Mouse (Mus musculus) retina, postnatal 7 days (tissue): ENCODE results near the gene Cmss1.
"Not testable (repeated sequence)": the region's sequence is repeated elsewhere in the genome, so short reads cannot be mapped to it uniquely, and the experiment has no call there.

ENCODE experiments used
- DNase-seq: peaks from one replicate; pipeline ENCODE4 v3.0.0-alpha.2; 2012; ENCODE audit warnings: low read depth, low spot score

Cmss1 gene

DNA sequence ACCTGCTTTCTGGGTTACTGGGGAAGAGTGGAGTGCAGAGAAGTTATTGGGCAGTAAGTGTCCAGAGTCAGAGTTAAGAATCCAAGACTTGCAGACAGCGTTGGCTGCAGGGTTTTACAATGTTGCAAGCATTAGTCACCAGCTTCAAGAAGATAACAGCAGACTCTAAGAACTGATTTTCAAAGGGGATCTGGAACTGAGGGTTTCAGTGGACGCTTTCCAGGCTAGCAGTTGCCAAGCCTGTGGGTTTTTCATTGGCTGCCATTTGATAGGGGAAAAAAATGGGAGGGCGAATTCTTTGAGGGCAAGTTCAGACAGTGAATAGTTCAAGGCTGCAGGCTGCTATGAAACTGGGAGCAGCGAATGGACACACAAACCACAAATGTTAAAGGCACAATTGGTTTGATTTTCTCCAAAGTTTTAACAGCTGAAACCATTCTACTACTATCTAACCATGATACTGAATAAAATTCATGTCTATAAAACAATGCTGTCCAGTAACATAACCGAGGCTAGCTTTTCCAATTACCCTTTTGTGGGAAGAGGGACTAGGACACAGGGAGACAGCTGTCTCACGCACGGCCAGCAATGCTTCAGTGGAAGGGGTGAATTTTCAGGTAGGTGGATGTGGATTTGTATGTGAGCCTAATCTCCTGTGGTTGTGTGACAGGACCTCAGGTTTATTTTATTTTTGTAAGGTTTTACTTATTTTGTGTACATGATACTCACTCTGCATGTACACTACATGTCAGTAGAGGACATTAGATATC, 179.0 kb downstream of the Cmss1 start:
- no peak for DNase-seq

DNA sequence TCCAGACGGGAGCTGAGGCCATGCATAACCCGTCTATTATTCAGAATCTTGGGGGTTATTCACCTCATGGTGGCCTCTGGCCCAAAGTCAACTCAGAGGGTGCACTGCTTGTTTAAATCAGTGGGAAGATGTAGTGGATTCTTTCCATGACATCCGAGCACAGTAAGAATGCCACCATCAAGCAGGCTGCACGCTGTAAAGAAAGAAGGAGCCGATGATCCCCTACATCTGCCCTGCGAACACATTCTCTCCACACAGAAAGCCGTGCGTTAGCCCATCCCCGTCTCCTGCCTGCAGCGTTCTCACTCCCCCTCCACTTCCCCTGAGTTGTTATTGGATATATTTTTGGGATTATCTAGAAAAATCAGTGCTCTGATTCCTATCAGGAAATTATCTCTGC, 180.0 kb downstream of the Cmss1 start:
- DNase-seq, result no peak

DNA sequence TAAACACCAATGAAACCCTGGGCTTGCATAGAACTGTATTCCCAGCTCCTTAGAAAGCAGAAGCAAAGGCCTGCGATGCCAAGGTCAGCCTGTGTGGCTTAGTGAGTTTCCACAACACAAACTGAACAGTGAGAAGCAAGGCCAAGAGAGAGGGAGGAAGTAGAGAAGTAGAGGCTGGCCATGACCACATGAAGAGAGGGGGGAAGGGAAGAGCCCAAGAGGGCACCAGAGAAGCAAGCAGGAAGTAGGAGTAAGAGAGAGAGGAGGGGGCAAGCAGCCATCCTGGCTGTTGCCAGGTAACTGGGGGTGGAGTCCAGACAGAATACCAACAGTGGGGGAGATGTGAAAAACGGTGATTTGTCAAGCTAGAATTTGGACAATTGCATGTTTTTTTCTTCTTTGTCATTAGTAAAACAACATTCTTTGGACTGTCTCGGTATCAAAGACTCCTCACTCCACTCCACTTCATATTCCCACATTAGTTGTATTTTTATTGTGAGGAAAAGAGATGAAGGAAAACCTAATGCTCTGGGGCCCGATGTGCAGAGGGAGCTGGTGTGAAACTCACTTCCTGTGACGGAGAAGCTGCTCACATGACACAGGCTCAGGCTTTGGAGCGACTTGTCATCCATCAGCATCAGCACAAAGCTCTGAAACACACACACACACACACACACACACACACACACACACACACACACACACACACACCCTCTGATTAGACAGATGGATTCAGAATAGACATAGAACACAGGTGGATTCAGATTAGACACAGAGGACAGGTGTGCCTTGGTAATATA, 183.5 kb downstream of the Cmss1 start:
- DNase-seq, result no peak

DNA sequence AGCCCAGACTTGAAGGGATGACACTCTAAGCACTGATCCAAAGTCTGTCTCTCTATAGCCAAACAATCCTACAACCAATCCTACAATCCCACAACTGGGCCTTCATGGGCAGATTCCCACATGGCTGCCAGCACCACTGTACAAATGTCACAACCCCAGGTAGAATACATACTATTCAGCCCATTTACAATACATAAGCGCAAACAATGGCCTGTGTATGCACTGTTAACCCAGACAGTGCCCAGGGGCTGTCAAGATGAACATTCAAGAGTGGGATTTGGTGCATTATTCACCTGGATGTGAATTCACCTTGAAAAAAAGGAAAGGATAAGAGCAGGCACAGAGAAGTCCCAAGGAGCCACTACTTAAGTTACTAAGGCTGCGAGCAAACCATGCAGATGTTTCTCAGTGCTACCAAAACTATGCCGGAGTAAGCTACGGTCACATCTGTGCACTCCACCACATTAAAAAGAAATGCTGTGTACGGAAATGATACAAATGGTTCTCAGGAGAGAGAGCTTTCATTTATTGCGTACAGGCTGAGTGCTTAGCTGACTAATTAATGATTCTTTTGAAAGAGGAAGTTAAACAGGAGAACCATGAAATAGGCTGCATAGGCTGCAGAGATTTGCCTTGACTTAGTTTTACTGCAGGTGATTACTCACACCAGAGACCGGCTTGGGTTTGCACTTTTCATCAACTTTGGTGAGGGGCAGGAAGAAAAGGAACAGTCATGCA, 184.8 kb downstream of the Cmss1 start:
- DNase-seq, result no peak

DNA sequence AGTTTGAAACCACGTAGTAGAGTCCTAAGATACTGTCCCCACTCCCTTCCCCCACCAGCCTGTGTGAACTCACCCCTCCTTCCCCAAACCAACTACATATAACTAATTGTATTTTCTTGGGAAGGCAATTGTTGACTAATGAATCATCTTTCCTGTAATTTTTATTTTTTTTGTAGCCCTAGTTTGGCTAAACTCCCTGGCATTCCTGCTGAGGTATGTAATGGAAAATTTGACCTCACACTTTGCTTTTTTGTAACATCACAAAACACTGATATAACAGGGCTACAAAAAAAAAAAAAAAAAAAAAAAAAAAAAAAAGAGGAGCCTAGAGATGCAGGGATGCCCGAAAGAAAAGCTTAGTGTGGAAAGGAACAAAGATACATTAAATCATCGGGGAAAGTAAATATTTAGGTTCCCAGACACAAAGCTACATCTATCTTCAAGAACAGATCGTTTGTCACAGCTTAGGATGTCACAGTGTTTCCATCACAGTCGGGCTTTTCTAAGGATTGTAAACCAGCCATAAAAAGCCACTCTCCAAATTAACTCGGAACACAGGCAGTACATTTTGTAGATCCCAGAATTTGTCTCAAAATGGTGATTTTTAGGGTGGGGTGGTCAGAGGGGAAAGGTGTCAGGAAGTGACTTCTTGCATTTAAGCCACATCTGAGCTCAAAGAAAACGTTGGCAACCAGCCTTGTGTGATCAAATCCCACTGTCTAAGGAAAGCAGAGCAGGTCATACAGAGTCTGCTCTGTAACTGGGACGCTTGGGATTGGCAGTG, 185.7 kb downstream of the Cmss1 start:
- DNase-seq, result no peak

DNA sequence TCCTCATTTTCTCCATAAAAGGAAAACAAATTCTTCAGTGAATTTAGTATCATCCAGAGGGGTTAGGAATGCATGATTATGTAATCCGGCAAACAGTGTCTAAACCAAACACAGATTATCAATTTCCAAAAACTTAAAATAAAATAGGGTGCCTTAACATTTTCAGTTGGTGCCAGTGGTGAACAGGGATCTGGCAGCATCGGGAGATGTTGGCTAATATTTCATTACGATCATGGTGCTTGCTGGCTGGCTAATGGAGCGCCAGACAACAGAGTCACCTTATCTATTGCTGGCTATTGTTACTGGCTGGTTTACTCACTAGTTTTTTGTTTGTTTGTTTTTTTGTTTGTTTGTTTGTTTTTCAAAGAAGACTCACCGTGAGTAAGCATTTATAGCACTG, 186.8 kb downstream of the Cmss1 start:
- no peak for DNase-seq

DNA sequence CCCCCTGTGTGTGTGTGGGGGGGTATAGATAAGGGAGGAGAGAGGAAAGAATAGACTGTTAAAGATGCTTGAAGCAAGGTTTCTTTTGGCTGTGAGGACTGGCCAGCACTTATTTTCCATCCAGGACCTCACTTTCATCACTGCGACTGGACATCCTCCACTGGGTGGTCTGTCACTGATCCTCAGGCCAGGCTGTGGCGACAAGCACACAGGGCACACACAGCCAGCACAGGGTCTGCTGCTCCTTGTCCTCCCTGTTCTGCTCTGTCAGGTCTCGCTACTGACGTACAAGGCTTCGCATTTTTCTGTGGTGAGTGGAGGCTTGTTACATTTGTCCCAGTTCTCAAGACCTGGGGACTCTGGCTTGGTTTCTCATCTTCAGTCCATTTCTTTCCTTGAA, 187.3 kb downstream of the Cmss1 start:
- no peak for DNase-seq

DNA sequence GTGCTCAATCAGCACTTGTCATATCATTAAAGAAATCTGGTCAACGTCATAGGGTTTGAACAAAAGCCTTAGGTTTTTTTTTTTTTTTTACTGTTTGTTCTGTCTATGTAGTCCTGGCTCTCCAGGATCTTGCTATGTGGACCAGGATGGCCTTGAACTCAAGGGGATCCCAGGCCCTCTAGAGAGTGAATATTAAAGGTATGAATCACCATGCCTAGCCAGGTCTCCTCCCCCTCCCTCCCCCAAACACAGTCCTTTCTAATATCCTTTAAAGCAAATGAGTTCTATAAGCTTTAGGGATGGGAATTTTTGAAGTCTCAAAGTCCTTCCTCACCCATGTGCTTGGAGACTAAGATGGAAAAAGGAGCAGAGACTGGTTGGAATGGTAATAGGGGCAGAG, 188.7 kb downstream of the Cmss1 start:
- DNase-seq, result no peak

DNA sequence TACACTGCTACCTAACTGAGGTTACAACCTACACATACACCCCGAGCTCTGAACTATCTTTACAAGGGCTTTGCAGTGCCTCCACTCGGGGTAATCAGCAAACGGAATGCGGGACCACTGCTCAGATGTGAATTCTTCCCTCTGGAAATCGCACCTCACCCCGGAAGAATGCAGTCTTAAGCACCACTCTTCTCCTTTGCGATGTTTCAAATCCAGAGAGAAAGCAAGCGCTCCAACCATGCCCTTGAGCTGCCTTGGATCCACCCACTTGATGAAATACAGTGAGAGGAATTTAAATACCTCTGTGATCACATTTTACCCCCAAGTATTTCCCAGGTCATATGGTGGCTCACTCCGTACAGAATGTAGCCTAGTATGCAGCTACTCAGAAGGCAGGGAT, 189.6 kb downstream of the Cmss1 start:
- DNase-seq, result no peak

DNA sequence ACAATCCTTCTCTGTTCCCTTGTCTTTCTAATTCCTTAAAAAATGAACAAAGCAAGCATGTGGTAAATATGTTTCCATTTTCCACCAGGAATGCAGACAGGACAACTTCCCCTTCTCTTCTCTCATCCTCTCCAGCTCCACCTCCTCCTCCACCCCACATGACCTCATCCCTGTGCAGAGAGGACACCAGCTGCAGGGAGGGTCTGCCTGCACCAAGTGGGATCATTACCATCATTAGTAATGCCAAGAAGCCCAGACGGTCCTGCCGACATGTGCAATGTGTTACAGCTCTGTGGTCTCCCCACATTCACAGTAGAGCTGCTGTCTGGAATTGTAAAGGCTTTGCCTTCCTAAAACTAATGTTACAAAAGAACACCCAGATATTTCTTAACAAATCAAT, 190.6 kb downstream of the Cmss1 start:
- DNase-seq, result no peak

DNA sequence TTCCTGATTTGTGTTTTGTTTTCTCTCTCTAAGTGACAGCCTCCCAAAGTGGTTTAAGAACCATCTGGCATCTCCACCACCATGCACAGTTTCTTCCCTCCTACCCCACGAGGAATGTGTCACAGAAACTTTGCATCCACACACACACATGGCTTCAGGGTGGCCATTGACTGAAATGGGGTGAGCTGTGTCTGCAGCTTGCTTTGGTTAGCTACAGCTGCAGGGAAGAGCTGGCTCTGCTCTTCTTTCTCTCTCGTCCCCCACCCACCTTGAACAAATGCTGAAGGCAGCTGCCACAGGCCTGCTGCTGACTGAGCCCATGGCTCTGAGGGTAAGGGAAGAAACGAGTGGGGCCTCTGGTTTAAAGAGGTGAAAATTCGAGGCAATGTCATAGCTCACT, 193.9 kb downstream of the Cmss1 start:
- no peak for DNase-seq

DNA sequence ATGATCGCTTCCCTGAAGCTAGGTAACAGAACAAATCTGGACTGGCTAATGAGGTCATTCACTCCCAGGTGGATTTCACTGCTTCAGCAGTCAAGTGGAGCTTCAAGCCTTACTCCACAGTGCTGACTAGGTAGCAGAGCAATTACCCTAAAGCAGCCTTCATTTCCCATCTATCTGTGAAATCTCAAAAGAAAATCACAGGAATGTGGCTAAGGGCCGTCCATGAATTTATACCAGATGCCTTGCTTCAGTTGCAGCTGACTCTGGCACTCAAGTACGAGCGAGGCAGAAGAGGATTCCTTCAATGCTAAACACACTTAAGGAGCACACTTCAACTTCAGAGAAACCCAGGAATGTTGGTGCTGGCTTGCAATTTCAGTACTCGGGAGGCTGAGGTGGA, 202.8 kb downstream of the Cmss1 start:
- no peak for DNase-seq

DNA sequence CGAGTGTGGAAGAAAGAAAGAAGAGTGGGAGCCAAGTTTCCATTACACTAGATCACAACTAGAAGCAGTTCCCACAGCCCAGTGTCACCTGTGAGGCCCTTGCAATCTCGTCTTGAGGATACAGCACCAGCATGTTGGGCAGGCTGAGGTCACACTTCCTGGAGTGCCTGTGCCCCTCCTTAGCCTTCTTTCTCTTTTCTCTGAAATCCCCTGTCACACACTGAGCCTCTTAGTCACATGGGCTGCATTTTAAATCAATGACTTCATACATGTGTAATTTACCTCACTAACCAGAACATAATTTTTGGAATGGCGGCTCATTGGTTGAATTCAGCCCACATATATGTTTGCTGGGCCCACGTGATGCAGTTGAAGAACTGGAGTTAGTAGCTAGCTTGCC, 203.8 kb downstream of the Cmss1 start:
- DNase-seq, result no peak

DNA sequence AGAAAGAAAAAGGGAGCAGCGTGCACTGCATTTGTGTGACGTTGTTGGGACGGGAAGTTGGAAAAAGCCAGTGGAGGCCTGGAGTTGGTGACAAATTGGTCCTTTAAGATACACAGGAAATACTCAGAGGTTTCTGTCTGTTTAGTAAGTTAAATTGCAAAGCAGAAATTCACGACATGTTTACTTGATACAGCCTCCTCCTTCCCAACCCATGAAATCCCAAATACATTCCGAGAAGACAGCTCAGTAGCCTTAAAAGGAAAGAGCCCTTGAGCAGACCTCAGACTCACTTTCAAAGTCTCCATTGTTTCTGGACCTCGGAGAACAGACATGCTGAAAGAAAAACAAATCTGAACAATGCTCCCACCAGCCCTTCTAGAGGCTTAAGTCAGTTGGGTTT, 205.0 kb downstream of the Cmss1 start:
- DNase-seq, result no peak

DNA sequence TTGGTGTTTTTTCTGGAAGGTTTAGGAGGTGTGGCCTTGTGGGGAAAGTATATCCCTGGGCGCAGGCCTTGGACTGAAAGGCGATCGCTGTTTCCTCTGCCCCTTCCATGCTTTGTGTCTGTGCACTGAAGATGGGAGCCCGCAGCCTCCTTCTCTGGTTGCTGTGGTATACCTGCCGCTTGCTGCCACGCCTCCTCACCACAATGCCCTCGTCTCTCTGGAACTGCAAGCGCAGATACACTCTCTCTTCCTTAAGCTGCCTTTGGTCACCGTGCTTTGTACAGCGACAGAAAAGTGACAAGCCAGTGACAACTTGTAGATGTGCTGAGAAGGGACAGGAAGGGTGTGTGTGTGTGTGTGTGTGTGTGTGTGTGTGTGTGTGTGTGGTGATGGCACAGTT, 207.1 kb downstream of the Cmss1 start:
- no peak for DNase-seq

DNA sequence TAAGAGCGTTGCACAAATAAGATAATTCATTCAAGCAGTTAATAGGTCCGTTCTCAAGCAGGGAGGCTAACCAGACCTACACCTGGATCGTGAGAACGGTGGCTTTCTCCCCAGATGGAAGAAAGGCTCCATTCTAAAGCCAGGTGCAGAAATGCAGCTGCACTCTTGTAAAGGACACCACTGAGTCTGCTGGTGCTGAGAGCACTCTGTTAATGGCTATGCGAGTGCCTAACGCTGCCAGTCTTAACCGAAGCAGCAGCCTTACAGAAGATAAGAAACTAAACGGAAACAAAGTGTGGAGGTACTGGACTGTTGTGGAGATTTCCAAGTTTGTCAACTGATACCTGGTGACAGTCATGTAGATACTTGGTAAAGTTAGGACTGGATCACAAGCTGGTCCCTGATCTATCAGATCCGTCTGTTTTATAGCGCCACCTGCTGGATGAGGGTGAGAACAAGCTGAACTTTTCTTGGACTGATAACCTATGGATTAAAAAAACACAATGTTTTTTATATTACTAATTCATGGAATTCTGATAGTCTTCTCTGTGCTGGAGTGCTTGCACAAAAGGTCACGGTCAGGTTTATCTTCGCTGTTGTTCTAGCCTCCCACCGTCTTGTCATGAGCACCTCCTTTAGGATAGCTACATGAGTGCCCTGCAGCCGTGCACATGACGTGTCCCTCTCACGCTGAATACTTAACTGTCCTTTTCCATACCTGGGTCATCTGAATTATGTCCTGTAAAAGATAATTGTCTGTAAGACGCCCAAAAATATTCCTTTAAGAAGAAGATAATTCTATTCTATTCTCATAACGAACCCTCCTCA, 208.1 kb downstream of the Cmss1 start:
- DNase-seq, result peak; percentile 69

DNA sequence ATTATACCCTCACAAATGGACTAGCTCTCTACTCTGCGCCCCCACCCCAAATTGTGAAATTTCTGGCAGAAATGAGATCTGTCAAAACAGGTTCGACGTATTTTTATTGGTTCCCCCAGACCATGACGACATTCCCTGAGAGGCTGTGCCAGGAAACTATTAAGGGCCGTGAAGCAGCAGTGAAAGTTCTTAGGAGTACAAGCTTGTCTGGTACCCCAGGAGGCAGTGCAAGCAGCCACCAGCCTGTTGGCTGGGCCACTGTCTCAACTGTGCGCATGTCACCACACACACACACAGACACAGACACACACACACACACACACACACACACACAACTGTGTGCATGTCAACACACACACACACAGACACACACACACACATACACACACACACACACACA, 208.8 kb downstream of the Cmss1 start:
- DNase-seq, result no peak

DNA sequence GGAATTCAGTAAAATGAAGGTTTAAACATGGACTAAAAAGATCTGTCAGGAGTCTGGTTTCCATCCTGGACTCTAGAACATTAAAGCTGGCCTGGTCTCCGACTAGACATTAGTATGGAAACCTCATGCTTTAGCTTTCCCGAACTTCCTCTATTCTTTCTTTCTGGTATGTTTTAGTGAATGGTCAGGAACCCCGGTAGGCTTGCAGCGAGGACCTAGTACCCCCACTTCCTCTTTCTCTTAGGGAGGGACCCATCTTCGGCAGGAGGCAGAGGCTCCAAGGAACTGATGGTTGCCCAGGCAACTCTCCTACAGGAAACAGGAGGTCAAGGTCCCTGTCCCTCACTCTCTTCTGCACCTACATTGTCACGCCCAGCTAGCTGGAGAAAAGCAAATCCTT, 210.4 kb downstream of the Cmss1 start:
- no peak for DNase-seq

DNA sequence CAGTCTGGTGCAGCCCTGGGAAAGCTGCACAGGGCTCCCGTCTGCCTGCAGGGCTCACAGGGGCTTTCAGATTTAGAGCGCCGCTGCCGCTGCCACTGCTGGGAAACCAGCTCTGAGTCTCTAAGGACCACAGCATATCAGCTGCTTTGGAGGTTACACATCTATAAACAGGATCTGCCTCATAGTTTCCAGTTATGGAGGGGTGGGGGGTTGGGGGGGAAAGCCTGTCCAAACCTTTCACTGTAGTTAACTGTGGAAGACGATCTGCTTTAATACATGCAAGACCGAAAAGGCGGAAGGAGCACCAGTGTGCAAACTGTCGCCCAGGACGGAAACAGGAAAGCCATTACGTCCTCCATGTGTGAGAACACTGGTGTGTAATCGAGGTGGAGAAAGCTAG, 213.5 kb downstream of the Cmss1 start:
- DNase-seq, result no peak

DNA sequence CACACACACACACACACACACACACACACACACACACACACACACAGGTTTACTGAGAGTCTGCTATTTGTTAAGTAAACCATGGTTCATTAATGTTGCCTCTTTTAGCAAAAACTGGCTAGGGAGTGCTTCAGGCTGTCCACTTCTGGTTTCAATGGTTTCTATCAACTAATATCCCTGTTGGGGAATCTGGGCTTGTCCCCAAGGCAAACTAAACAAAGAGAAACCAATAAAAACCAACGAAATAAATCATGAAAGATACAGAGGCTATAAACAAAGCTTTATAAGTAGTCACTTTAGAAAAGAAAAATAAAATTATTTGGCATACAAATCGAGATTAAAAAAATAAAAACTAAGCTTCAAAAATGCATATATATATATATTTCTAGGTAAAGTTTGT, 214.2 kb downstream of the Cmss1 start:
- DNase-seq, result no peak

DNA sequence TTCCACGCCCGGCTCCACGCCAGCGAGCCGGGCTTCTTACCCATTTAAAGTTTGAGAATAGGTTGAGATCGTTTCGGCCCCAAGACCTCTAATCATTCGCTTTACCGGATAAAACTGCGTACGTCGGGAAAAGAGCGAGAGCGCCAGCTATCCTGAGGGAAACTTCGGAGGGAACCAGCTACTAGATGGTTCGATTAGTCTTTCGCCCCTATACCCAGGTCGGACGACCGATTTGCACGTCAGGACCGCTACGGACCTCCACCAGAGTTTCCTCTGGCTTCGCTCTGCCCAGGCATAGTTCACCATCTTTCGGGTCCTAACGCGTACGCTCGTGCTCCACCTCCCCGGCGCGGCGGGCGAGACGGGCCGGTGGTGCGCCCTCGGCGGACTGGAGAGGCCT, 215.5 kb downstream of the Cmss1 start:
- not testable (repeated sequence) for DNase-seq
